Mouse (Mus musculus): ENCODE measurements around the gene Gm10647. TPM values are rescaled to one million over a fixed set of nuclear protein-coding genes. Genes with fewer than 3 reads are reported as not detected.
"Not testable (repeated sequence)": the region's sequence is repeated elsewhere in the genome, so short reads cannot be mapped to it uniquely, and the experiment has no call there.

The Gm10647 gene
- polyA plus RNA-seq (2011; ENCODE audit: insufficient read length, low read depth, missing spikeins) = 0.32 and 0.33 TPM in 2 replicates

DNA sequence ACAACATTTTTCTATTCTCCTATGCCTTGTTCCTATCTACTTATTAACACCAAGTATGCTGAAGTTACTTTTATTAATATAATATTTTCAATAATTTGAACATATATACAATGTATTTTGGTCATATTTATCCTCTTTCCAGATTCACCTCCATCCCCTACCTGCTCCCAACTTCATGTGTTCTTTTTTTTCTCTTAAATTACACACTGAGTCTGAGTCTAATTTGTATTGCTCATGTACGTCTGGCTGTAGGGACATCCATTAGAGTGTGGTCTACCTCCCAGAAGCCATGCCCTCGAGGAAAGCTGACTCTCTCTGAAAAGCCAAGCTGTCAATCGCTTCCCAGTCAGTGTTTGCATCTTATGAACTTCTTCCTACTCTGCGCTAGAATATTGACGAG, at the start of gene Gm10647:
TSS of gene Gm10647 (plus strand) at position 301 of the 400 bp plus-strand sequence.
- Histone ChIP-seq H3K4me3 (ENCODE audit: insufficient read depth, low read length) (peak within 1 kb of the TSS; percentile 15), H3K4me1 (ENCODE audit: control insufficient read depth, insufficient read depth, low read length) (0 out of 2 replicates have a peak, but pooled peaks cover 2% of the 10 kb centered on the region), H3K27ac (ENCODE audit: insufficient read depth, low read length) (peak within 1 kb of the TSS; percentile 20)
- TF ChIP-seq POLR2A (IDR thresholded peaks at IDR 0.05; ENCODE audit: low read depth, low read length) (no peak), CTCF (IDR thresholded peaks at IDR 0.05; ENCODE audit: borderline replicate concordance, insufficient read depth, low read length) (no peak)

DNA sequence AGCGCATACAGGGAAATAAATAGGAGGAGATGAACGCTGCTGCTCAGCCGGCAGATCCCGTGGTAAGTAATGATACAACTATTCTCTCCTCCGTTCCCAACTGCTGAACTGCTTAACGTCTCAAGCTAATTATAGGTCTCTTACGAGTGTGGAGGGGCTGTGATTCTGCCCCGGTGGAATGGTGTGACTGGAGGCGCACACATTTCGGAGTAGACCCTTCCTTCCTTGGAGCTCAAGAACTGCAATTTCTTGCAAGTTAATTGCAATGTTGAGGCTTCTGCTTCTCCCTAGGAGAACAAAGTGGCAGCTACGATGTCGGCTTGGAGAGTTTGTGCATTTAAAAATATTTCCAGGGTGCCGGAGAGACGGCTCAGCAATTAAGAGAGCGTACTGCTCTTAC, 48.4 kb upstream of the Gm10647 start:
- no peaks in the 10 kb centered on the region for H3K4me1 ChIP-seq (ENCODE audit: control insufficient read depth, insufficient read depth, low read length)
- no peak overlapping the region for H3K4me3 ChIP-seq (ENCODE audit: insufficient read depth, low read length)
- TF ChIP-seq CTCF (IDR thresholded peaks at IDR 0.05; ENCODE audit: borderline replicate concordance, insufficient read depth, low read length) (no peak), POLR2A (IDR thresholded peaks at IDR 0.05; ENCODE audit: low read depth, low read length) (no peak)
- H3K27ac ChIP-seq (ENCODE audit: insufficient read depth, low read length) = no peak overlapping the region

DNA sequence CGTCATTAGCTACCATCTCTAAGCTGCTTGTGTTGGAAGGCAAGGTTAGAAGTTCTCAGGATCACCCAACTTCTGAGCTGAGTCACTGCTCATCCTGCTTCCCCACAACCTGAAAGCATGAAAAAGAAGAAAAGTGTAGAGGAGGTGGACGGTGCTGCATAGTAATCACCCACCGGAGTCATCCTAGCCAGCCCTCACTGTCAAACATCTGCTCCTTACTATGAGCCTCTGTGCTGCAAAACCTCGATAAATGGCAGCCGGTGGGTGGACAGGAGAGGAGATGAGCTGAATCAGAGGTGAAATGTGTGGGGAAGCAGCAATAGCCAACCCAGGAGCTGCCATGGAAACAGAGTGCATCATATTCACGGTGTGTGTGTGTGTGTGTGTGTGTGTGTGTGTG, 44.0 kb upstream of the Gm10647 start:
- Histone ChIP-seq H3K4me1 (ENCODE audit: control insufficient read depth, insufficient read depth, low read length) (no peaks in the 10 kb centered on the region), H3K27ac (ENCODE audit: insufficient read depth, low read length) (no peak overlapping the region)
- TF ChIP-seq POLR2A (IDR thresholded peaks at IDR 0.05; ENCODE audit: low read depth, low read length) = no peak
- TF ChIP-seq CTCF (IDR thresholded peaks at IDR 0.05; ENCODE audit: borderline replicate concordance, insufficient read depth, low read length) = no peak

DNA sequence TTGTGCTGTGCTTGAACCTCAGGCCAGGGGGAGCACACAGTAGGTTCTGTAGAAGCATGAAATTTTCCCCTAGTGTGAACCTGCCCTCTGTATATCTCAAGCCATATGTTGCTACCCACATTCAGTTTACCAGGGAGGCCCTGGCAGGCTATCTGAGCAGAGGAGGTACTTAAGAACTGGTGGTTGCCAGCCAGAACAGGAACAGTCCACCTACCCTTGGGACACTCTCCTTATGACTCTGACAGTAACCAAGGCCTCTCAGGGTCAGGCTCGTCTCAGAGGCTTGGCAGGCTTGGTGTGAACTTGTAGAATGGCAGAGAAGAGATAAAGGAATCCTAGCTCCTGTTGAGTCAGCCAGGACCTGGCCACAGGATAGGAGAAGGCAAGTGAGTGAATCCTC, 35.8 kb upstream of the Gm10647 start:
- H3K27ac ChIP-seq (ENCODE audit: insufficient read depth, low read length) = no peak overlapping the region
- H3K4me3 ChIP-seq (ENCODE audit: insufficient read depth, low read length) = no peak overlapping the region
- H3K4me1 ChIP-seq (ENCODE audit: control insufficient read depth, insufficient read depth, low read length) = no peaks in the 10 kb centered on the region
- TF ChIP-seq CTCF (IDR thresholded peaks at IDR 0.05; ENCODE audit: borderline replicate concordance, insufficient read depth, low read length) (no peak), POLR2A (IDR thresholded peaks at IDR 0.05; ENCODE audit: low read depth, low read length) (no peak)

More for the DNA sequence above, 44.0 kb upstream of the Gm10647 start:
- H3K4me3 ChIP-seq (ENCODE audit: insufficient read depth, low read length) = no peak overlapping the region

DNA sequence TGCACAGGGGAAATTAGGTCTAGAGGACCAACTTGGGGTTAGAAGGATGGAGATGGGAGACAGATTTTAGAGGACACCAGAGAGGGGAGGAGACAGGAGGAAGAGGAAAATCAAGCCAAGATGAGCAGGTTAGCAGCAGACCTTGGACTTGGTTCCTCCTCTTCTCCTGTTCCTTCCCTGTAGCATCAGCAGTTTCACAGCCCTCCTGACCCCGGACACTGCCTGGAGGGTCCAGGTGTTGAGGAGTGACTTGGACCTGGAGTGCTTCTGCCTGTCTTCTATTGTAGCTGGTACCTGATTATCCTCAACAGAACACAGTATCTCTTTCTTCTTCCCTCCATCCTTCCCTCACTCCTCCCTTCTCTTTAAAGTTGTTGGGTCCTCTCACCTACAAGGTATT, 28.1 kb upstream of the Gm10647 start:
- no peak for TF ChIP-seq POLR2A (IDR thresholded peaks at IDR 0.05; ENCODE audit: low read depth, low read length)
- TF ChIP-seq CTCF (IDR thresholded peaks at IDR 0.05; ENCODE audit: borderline replicate concordance, insufficient read depth, low read length) = no peak
- Histone ChIP-seq H3K4me3 (ENCODE audit: insufficient read depth, low read length) (no peak overlapping the region), H3K4me1 (ENCODE audit: control insufficient read depth, insufficient read depth, low read length) (no peaks in the 10 kb centered on the region), H3K27ac (ENCODE audit: insufficient read depth, low read length) (no peak overlapping the region)

DNA sequence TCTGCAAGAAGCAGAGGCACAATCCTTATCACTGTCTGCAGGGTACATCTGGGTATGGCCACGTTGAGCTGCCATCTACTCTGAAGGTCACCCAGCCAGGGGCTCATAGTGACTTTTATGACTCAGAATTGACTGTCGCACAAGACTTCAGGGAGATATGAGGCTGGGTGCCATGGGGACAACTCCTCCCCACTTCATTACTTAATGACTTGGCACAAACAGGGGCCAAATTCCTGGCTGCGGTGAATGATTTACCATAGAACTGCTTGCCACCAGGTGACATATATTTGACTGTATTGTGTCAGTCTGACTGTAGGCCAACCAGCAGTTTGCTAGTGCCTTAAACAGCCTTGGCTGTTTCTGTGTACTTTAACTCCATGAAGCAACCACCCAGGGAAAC, 27.6 kb upstream of the Gm10647 start:
- Histone ChIP-seq H3K4me1 (ENCODE audit: control insufficient read depth, insufficient read depth, low read length) (no peaks in the 10 kb centered on the region), H3K27ac (ENCODE audit: insufficient read depth, low read length) (no peak overlapping the region), H3K4me3 (ENCODE audit: insufficient read depth, low read length) (no peak overlapping the region)
- no peak for TF ChIP-seq POLR2A (IDR thresholded peaks at IDR 0.05; ENCODE audit: low read depth, low read length)
- no peak for TF ChIP-seq CTCF (IDR thresholded peaks at IDR 0.05; ENCODE audit: borderline replicate concordance, insufficient read depth, low read length)

DNA sequence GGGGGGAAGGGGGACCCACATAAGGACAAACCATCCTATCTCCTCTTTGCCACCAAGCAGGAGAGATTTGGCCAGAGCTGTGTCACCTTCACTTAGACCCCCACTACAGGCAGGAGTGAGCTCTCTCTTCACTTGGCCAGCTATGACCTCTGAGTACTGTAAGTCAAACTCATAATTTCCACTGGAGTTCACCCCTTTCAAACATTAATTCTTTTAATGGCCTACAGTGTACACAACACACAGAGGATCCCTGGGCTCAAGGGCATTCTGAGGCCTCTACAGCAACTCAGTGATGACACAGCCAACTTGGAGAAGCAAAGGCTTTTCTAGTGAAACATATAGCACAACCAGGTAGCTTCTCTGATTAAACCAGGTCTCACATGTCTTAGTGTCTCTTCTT, 26.1 kb upstream of the Gm10647 start:
- no peak for TF ChIP-seq POLR2A (IDR thresholded peaks at IDR 0.05; ENCODE audit: low read depth, low read length)
- TF ChIP-seq CTCF (IDR thresholded peaks at IDR 0.05; ENCODE audit: borderline replicate concordance, insufficient read depth, low read length) = no peak
- Histone ChIP-seq H3K27ac (ENCODE audit: insufficient read depth, low read length) (no peak overlapping the region), H3K4me1 (ENCODE audit: control insufficient read depth, insufficient read depth, low read length) (no peaks in the 10 kb centered on the region)

DNA sequence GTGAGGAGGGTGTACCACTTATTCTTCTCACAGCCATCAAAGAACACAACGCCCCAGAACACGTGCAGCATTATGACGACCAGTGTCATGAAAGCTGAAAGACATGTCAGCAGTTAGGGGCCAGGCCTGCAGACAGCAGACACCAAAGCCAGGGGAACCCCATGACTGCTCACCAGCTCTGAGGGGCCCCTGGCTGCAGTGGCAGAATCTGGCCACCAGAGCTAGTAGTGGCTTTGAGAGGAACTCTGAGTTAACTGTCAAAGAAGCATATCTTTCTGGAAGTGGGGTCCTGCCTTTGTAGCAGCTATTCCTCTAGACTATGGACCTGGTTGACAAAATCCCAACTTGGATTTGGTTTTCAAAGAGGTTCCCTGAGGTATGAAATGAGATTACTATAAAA, 12.3 kb upstream of the Gm10647 start:
- not testable (repeated sequence) for H3K4me1 ChIP-seq (ENCODE audit: control insufficient read depth, insufficient read depth, low read length); H3K27ac ChIP-seq (ENCODE audit: insufficient read depth, low read length); H3K4me3 ChIP-seq (ENCODE audit: insufficient read depth, low read length)

More for the DNA sequence above, 26.1 kb upstream of the Gm10647 start:
- H3K4me3 ChIP-seq (ENCODE audit: insufficient read depth, low read length) = no peak overlapping the region

DNA sequence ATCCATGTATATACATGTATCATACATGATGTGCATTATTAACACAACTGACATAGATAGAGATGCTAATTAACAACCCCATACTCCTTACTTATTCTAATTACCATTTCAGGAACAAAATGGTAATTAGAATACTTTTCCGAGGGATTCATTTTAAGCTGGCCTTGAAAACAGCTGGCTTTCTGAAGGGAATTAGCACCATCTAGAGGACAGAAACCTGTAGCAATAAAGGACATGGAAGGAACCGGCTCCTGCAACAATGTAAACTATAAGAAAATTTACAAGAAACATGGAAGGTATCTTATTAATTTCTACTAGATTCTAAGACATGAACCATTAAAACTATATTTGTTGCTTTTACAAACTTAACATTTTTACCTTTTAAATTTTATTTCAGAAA, 9.0 kb upstream of the Gm10647 start:
- TF ChIP-seq CTCF (IDR thresholded peaks at IDR 0.05; ENCODE audit: borderline replicate concordance, insufficient read depth, low read length) (no peak), POLR2A (IDR thresholded peaks at IDR 0.05; ENCODE audit: low read depth, low read length) (no peak)
- H3K4me3 ChIP-seq (ENCODE audit: insufficient read depth, low read length) = no peak overlapping the region
- no peak overlapping the region for H3K27ac ChIP-seq (ENCODE audit: insufficient read depth, low read length)
- H3K4me1 ChIP-seq (ENCODE audit: control insufficient read depth, insufficient read depth, low read length) = no peaks in the 10 kb centered on the region

DNA sequence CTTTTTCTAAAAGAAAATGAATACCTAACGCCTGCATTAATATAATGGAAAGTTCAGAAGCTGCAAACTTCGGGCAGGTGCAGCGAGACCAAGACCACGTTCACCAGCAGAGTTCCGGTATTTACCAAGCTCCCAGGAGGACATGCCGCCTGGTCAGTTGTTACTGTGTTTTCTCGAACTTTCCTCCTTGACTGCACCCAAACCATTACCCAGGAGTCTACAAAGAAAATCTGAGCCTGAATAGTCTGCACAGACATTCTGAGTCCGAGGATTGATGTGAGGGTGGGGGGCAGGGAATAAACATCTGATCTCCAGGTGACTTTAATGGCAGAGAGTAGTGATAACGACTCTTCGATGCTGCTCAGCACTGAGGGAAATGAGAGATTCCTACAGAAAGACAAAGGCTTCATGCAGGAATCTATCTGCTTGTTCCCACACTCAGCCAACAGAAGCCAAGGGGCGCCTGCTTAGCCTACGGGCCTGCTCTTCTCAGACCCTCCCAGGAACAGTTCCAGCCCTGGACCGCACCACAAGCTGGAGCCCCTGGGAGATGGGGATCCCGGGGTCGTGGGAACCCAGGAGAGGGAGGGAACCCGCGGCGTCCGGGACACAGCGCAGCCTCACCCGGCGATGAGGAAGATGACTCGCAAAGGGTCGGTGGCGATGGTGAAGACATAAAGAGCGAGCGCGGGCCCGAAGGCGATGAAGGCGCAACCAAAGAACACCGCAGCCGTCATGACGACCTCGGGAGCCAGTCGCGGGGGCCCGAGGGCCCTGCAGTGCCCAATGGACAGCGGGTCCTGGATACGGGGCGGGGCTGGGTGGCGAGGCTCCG, 2.0 kb upstream of the Gm10647 start:
- Histone ChIP-seq H3K27ac (ENCODE audit: insufficient read depth, low read length) (0 out of 2 replicates have a peak overlapping the region, but pooled peaks have one; percentile 12), H3K4me3 (ENCODE audit: insufficient read depth, low read length) (peak overlapping the region; percentile 80), H3K4me1 (ENCODE audit: control insufficient read depth, insufficient read depth, low read length) (0 out of 2 replicates have a peak, but pooled peaks cover 2% of the 10 kb centered on the region)
- no peak for TF ChIP-seq CTCF (IDR thresholded peaks at IDR 0.05; ENCODE audit: borderline replicate concordance, insufficient read depth, low read length)
- peak; percentile 76 for TF ChIP-seq POLR2A (IDR thresholded peaks at IDR 0.05; ENCODE audit: low read depth, low read length)

Data from embryonic fibroblast, embryonic 13.5 days (primary cell).